Mouse (Mus musculus): Measurements from ENCODE around the gene Paox.
A peak's percentile ranks its signal among the peaks of the same experiment; 100 is the strongest.

DNA sequence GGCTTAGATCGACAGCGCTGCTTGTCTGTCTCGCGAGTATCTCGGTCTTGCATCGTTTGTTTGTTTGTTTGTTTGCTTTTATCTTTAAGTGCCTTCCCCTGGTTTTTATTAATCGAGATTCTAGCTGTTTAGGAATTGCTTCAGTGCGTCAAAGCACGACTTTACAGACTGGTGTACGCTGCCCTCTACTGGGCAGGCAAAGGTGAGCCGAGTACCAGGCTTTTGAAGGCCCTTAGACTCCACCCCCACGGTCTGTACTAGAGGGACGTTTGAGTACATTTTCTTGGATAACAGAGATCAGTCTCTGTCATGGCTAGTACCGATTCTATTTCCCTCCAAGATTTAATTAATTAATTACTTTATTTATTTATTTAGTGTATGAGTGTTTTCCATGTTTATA is 25.8 kb downstream of the Paox start:
- TF ChIP-seq POLR2A (IDR thresholded peaks at IDR 0.05; ENCODE audit: borderline replicate concordance, control insufficient read depth, low read depth, low read length) (no peak), CTCF (IDR thresholded peaks at IDR 0.05; ENCODE audit: control insufficient read depth, insufficient read depth, low read length) (peak; percentile 90)

Measured in bone marrow, adult 2 months (tissue).